Mouse (Mus musculus) bone marrow, adult 2 months (tissue): ENCODE results near the gene Yes1.

Source experiments
- CTCF ChIP-seq: fragments of 200-500 bp; IDR thresholded peaks from 2 replicates; pipeline ENCODE4 v1.5.1; 2011; ENCODE audit warnings: low read length, control low read depth; ENCODE audit not compliant: control insufficient read depth, insufficient read depth
- POLR2A ChIP-seq: fragments of 200-500 bp; IDR thresholded peaks from 2 replicates; pipeline ENCODE4 v1.6.1; 2011; ENCODE audit warnings: low read depth, mild to moderate bottlenecking, control low read depth, low read length, borderline replicate concordance; ENCODE audit not compliant: control insufficient read depth

DNA sequence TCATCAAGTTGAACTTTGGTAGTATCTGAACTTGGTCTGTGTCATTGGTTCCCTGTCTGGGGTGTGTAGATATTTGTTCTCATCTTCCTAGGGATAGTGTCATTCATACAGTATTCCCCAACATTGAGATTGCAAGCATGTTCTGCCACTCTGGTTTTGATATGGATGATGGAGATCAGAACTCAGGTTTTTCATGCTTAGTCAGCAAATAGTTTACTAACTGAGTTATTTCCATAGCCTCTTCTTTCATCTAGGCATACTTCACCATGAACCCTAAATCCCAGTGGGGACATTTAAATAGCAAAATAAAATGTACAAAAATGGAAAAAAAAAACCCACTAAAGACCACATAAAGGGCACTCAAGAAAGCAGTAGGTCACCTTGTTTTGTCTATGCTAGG is 12.7 kb downstream of the Yes1 start:
- TF ChIP-seq POLR2A: no peak
- no peak for TF ChIP-seq CTCF
